Mouse (Mus musculus): ENCODE results near the gene Pih1d1. TPM values are rescaled to one million over a fixed set of nuclear protein-coding genes. Genes with fewer than 3 reads are reported as not detected.

The Pih1d1 gene
- total RNA-seq, 1 experiment from 2014 or later = 59.8 TPM

Other genes with a start within 250 kb of the Pih1d1 start
- 22.4 and 31.1 TPM in 2 replicates for gene Ap2a1, start 224.8 kb upstream of the Pih1d1 start, total RNA-seq (2017)
- not detected in 2 replicates for gene Tsks, start 211.1 kb upstream of the Pih1d1 start, total RNA-seq (2017)
- gene Cpt1c, start 179.5 kb upstream of the Pih1d1 start, total RNA-seq (2017) = 0.23 and 1.2 TPM in 2 replicates
- 143 and 170 TPM in 2 replicates for gene Prmt1, start 167.7 kb upstream of the Pih1d1 start, total RNA-seq (2017)
- gene Irf3, start 156.7 kb upstream of the Pih1d1 start, total RNA-seq (2017) = 92.9 and 129 TPM in 2 replicates
- 29.5 and 33.8 TPM in 2 replicates for gene Bcl2l12, start 155.6 kb upstream of the Pih1d1 start, total RNA-seq (2017)
- 9.6 and 17.0 TPM in 2 replicates for gene Scaf1, start 137.9 kb upstream of the Pih1d1 start, total RNA-seq (2017)
- gene Rras, start 136.3 kb upstream of the Pih1d1 start, total RNA-seq (2017) = 1.1 TPM in 1 of 2 replicates, not detected in the other
- 2.2 and 7.5 TPM in 2 replicates for gene Prr12, start 101.4 kb upstream of the Pih1d1 start, total RNA-seq (2017)
- 66.0 and 71.2 TPM in 2 replicates for gene Nosip, start 91.9 kb upstream of the Pih1d1 start, total RNA-seq (2017)
- 3.4 and 3.8 TPM in 2 replicates for gene Prrg2, start 91.6 kb upstream of the Pih1d1 start, total RNA-seq (2017)
- gene Rcn3, start 62.1 kb upstream of the Pih1d1 start, total RNA-seq (2017) = 23.2 and 37.1 TPM in 2 replicates
- 4.0 and 4.7 TPM in 2 replicates for gene Fcgrt, start 50.5 kb upstream of the Pih1d1 start, total RNA-seq (2017)
- 1,473 and 1,910 TPM in 2 replicates for gene Rps11, start 29.9 kb upstream of the Pih1d1 start, total RNA-seq (2017)
- 3,242 and 3,932 TPM in 2 replicates for gene Rpl13a, start 25.5 kb upstream of the Pih1d1 start, total RNA-seq (2017)
- gene Gm45713, start 18.1 kb upstream of the Pih1d1 start, total RNA-seq (2017) = not detected in 2 replicates
- gene Flt3l, start 17.9 kb upstream of the Pih1d1 start, total RNA-seq (2017) = 5.8 and 13.0 TPM in 2 replicates
- 32.2 and 37.9 TPM in 2 replicates for gene Aldh16a1, start 281 bp downstream of the Pih1d1 start, total RNA-seq (2017)
- gene Slc17a7, start 9.6 kb downstream of the Pih1d1 start, total RNA-seq (2017) = not detected in 2 replicates
- not detected in 2 replicates for gene Gfy, start 25.3 kb downstream of the Pih1d1 start, total RNA-seq (2017)
- not detected in 2 replicates for gene Pth2, start 26.7 kb downstream of the Pih1d1 start, total RNA-seq (2017)
- 0.18 and 2.0 TPM in 2 replicates for gene Ccdc155, start 50.6 kb downstream of the Pih1d1 start, total RNA-seq (2017)
- gene Dkkl1, start 57.8 kb downstream of the Pih1d1 start, total RNA-seq (2017) = 6.7 and 17.4 TPM in 2 replicates
- 0.55 and 0.87 TPM in 2 replicates for gene Tead2, start 61.5 kb downstream of the Pih1d1 start, total RNA-seq (2017)
- 28.9 and 41.4 TPM in 2 replicates for gene Cd37, start 84.8 kb downstream of the Pih1d1 start, total RNA-seq (2017)
- not detected in 2 replicates for gene Slc6a16, start 86.8 kb downstream of the Pih1d1 start, total RNA-seq (2017)
- gene Slc6a21, start 123.2 kb downstream of the Pih1d1 start, total RNA-seq (2017) = not detected in 2 replicates
- gene Trpm4, start 179.5 kb downstream of the Pih1d1 start, total RNA-seq (2017) = 3.1 and 3.4 TPM in 2 replicates
- 0.41 TPM in 1 of 2 replicates, not detected in the other for gene Hrc, start 181.0 kb downstream of the Pih1d1 start, total RNA-seq (2017)
- gene Ppfia3, start 212.7 kb downstream of the Pih1d1 start, total RNA-seq (2017) = not detected in 2 replicates
- 1.9 TPM in 1 of 2 replicates, not detected in the other for gene Lin7b, start 216.3 kb downstream of the Pih1d1 start, total RNA-seq (2017)
- 451 and 564 TPM in 2 replicates for gene Snrnp70, start 241.4 kb downstream of the Pih1d1 start, total RNA-seq (2017)

All from common myeloid progenitor, adult 5-6 weeks (primary cell).